Mouse (Mus musculus) erythroblast, adult 5-6 weeks (primary cell): Measurements from ENCODE around the gene Gm21425. TPM values are rescaled to one million over a fixed set of nuclear protein-coding genes. Genes with fewer than 3 reads are reported as not detected.
"Not testable (repeated sequence)": the region's sequence is repeated elsewhere in the genome, so short reads cannot be mapped to it uniquely, and the experiment has no call there.

Experiments
- ATAC-seq: replicated peaks from 2 replicates; pipeline ENCODE4 v1.8.0; 2016; ENCODE audit warnings: moderate number of reproducible peaks, mild to moderate bottlenecking, moderate TSS enrichment, inconsistent platforms; ENCODE audit not compliant: poor library complexity, low FRiP score, severe bottlenecking
- total RNA-seq, 2 experiments: library from RNA; stranded (forward) in 1 of 2; stranded (reverse) in 1 of 2; fragments of 150-400 nt in 1 of 2; fragments of 200-764, 138-1000 nt in 1 of 2; gene quantifications; 2 replicates each; pipeline versions ENCODE4 v1.2.3 to v1.2.4; 2015 to 2017; ENCODE audit warnings: low replicate concordance in 2 of 2

Gene Gm21425
- total RNA-seq (2015; ENCODE audit: low replicate concordance) (not detected in 2 replicates), total RNA-seq (2017; ENCODE audit: low replicate concordance) (not detected in 2 replicates)

- ATAC-seq, result not testable (repeated sequence)
Measured at GRCm38 (mm10) chrY:13161668-13162067, at the start of gene Gm21425. Gene Gm21425, plus strand, starts transcription at chrY:13161968.

- ATAC-seq, result not testable (repeated sequence)
Measured at GRCm38 (mm10) chrY:13133392-13133791, 28.4 kb upstream of the Gm21425 start, which contains the start of gene Gm21891. Gene Gm21891, minus strand, starts transcription at chrY:13133492.

Other genes with a start within 250 kb of the Gm21425 start
- gene Gm20807, start 119.1 kb upstream of the Gm21425 start, total RNA-seq (2015; ENCODE audit: low replicate concordance), result not detected in 2 replicates
- gene Gm20807, start 119.1 kb upstream of the Gm21425 start, total RNA-seq (2017; ENCODE audit: low replicate concordance), result not detected in 2 replicates
- gene Gm21891, start 28.5 kb upstream of the Gm21425 start, total RNA-seq (2015; ENCODE audit: low replicate concordance), result not detected in 2 replicates
- not detected in 2 replicates for gene Gm21891, start 28.5 kb upstream of the Gm21425 start, total RNA-seq (2017; ENCODE audit: low replicate concordance)
- gene Gm21828, start 62.0 kb downstream of the Gm21425 start, total RNA-seq (2015; ENCODE audit: low replicate concordance), result not detected in 2 replicates
- gene Gm21828, start 62.0 kb downstream of the Gm21425 start, total RNA-seq (2017; ENCODE audit: low replicate concordance), result not detected in 2 replicates
- gene Gm21440, start 90.4 kb downstream of the Gm21425 start, total RNA-seq (2015; ENCODE audit: low replicate concordance), result not detected in 2 replicates
- gene Gm21440, start 90.4 kb downstream of the Gm21425 start, total RNA-seq (2017; ENCODE audit: low replicate concordance), result not detected in 2 replicates
- not detected in 2 replicates for gene Gm21454, start 90.5 kb downstream of the Gm21425 start, total RNA-seq (2015; ENCODE audit: low replicate concordance)
- gene Gm21454, start 90.5 kb downstream of the Gm21425 start, total RNA-seq (2017; ENCODE audit: low replicate concordance), result not detected in 2 replicates
- not detected in 2 replicates for gene Gm21725, start 187.1 kb downstream of the Gm21425 start, total RNA-seq (2015; ENCODE audit: low replicate concordance)
- gene Gm21725, start 187.1 kb downstream of the Gm21425 start, total RNA-seq (2017; ENCODE audit: low replicate concordance), result not detected in 2 replicates